8 mouse cellular contexts compared by ENCODE assay signal in the genomic region with DNA sequence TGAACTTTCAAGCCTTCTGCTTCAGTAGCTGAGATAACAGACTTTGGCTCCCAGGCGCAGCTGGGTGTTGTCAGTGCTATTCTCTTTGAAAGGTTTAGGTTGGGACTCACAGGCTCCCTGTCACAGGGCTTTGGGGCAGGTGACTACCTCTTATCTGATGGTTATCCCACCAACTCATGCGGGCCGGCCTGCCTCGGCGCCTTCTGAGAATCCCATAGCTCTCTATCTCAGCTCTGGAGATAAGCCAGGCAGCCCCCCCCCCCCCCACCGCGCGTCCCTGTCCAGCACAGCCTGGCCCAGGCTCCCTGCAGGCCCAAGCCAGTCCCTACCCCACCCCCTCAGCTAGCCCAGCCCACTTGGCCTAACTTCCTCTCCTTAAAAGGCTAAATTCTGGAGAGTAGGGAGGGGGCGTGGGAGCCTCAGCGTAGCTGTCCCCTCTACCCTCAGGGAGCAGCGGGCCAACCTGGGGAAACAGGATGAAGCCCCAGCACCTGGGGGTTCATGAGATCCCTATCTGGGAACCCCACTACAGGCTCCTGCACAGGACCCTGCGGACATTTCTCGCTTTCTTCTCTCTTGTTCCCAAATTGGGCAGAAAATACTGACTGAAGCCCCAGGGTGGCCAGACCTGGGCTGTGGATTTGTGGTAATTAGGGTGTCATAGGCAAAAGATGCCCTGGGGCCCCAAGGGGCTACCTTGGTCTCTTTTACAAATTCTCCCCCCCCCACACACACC. TPM values are rescaled to one million over a fixed set of nuclear protein-coding genes. Genes with fewer than 3 reads are reported as not detected.
DNase-seq lines count a peak whose midpoint lies in the region; ATAC-seq lines count a peak whose summit lies in the region.

No protein-coding gene starts in this region.

- no peaks in the 10 kb centered on the region for H3K36me3 ChIP-seq in neural tube, embryonic 12.5 days
- H3K36me3 ChIP-seq in heart, embryonic 13.5 days: no peaks in the 10 kb centered on the region
- no peaks in the 10 kb centered on the region for H3K36me3 ChIP-seq in megakaryocyte, embryonic 14.5 days (replicated peaks; ENCODE audit: low read length)

- H3K27me3 ChIP-seq in neural tube, embryonic 12.5 days (replicated peaks): peaks cover 3% of the 10 kb centered on the region; the same call in 1 of the 2 replicates
- H3K27me3 ChIP-seq in heart, embryonic 13.5 days (replicated peaks): no peaks in the 10 kb centered on the region
- H3K27me3 ChIP-seq in megakaryocyte, embryonic 14.5 days (replicated peaks): no peaks in the 10 kb centered on the region

- no peak overlapping the region for H3K9ac ChIP-seq in neural tube, embryonic 12.5 days
- H3K9ac ChIP-seq in heart, embryonic 13.5 days: peak overlapping the region; percentile 66

- ATAC-seq in neural tube, embryonic 12.5 days (ENCODE audit: low FRiP score, low read depth): no peak
- ATAC-seq in common myeloid progenitor, adult 5-6 weeks (replicated peaks; ENCODE audit: low read depth, poor library complexity, severe bottlenecking): peak; percentile 57
- peak; percentile 47; the same call in 1 of the 2 replicates for ATAC-seq in heart, embryonic 13.5 days (ENCODE audit: extremely low read depth, insufficient number of reproducible peaks, low FRiP score, low TSS enrichment)

- no peak for DNase-seq in neural tube, embryonic 10.5 days (ENCODE audit: extremely low spot score, low spot score)
- peak; percentile 65 to 67 for DNase-seq in kidney, postnatal 36 days
- DNase-seq in right cerebral cortex, adult 18-20 months: no peak
- no peak for DNase-seq in left cerebral cortex, adult 18-20 months (ENCODE audit: low spot score in 2 of 2)

- H3K27ac ChIP-seq in neural tube, embryonic 12.5 days: no peak overlapping the region
- H3K27ac ChIP-seq in heart, embryonic 13.5 days (replicated peaks): peak overlapping the region; percentile 84

- H3K4me3 ChIP-seq in neural tube, embryonic 12.5 days: no peak overlapping the region
- peak overlapping the region; percentile 5; the same call in 1 of the 2 replicates for H3K4me3 ChIP-seq in heart, embryonic 13.5 days
- H3K4me3 ChIP-seq in megakaryocyte, embryonic 14.5 days (replicated peaks): peak overlapping the region; percentile 74

- WGBS in neural tube, embryonic 12.5 days: 21% methylated on average over 13 of the region's 13 CpGs
- 2% methylated on average over 13 of the region's 13 CpGs for WGBS in heart, embryonic 13.5 days

- H3K9me3 ChIP-seq in neural tube, embryonic 12.5 days: no peaks in the 10 kb centered on the region
- H3K9me3 ChIP-seq in heart, embryonic 13.5 days: no peaks in the 10 kb centered on the region
- no peaks in the 10 kb centered on the region for H3K9me3 ChIP-seq in megakaryocyte, embryonic 14.5 days

- 0 out of 2 replicates have a peak overlapping the region, but pooled peaks have one; percentile 4 for H3K4me2 ChIP-seq in neural tube, embryonic 12.5 days (replicated peaks)
- peak overlapping the region; percentile 37 for H3K4me2 ChIP-seq in heart, embryonic 13.5 days

- H3K4me1 ChIP-seq in neural tube, embryonic 12.5 days: peaks cover 15% of the 10 kb centered on the region
- H3K4me1 ChIP-seq in heart, embryonic 13.5 days: peaks cover 61% of the 10 kb centered on the region
- H3K4me1 ChIP-seq in megakaryocyte, embryonic 14.5 days: peaks cover 90% of the 10 kb centered on the region

RNA-seq across cellular contexts. Expression of a gene that starts 19.8 kb away (rescaled TPM):
- 13,231 and 15,185 TPM in 2 replicates for polyA plus RNA-seq in neural tube, embryonic 12.5 days (2016; fragmentation: Nextera tagmentation; extraction: Ambion mirVana)
- 1,770 and 1,788 TPM in 2 replicates for total RNA-seq in common myeloid progenitor, adult 5-6 weeks (2017)
- 6,383 and 6,386 TPM in 2 replicates for polyA plus RNA-seq in heart, embryonic 13.5 days (2015; fragmentation: Nextera tagmentation; extraction: Ambion mirVana)
- polyA plus RNA-seq in megakaryocyte, embryonic 14.5 days (2012; ENCODE audit: insufficient read depth, low replicate concordance): 9,487 and 13,262 TPM in 2 replicates
- total RNA-seq in left cerebral cortex, adult 18-20 months (2021): 1,000 to 10,000 TPM; 2,346 to 2,379 TPM

RNA-seq across cellular contexts. Expression of a gene that starts 31.2 kb away (rescaled TPM):
- 20.7 and 27.6 TPM in 2 replicates for polyA plus RNA-seq in neural tube, embryonic 12.5 days (2016; fragmentation: Nextera tagmentation; extraction: Ambion mirVana)
- 2.0 and 3.9 TPM in 2 replicates for total RNA-seq in common myeloid progenitor, adult 5-6 weeks (2017)
- polyA plus RNA-seq in heart, embryonic 13.5 days (2015; fragmentation: Nextera tagmentation; extraction: Ambion mirVana): 8.7 and 9.5 TPM in 2 replicates
- polyA plus RNA-seq in megakaryocyte, embryonic 14.5 days (2012; ENCODE audit: insufficient read depth, low replicate concordance): 4.7 and 4.9 TPM in 2 replicates
- total RNA-seq in left cerebral cortex, adult 18-20 months (2021): 10 to 100 TPM; 28.7 to 28.8 TPM

RNA-seq across cellular contexts. Expression of a gene that starts 33.8 kb away (rescaled TPM):
- 733 and 746 TPM in 2 replicates for polyA plus RNA-seq in neural tube, embryonic 12.5 days (2016; fragmentation: Nextera tagmentation; extraction: Ambion mirVana)
- 0.64 TPM in 1 of 2 replicates, not detected in the other for total RNA-seq in common myeloid progenitor, adult 5-6 weeks (2017)
- 135 and 155 TPM in 2 replicates for polyA plus RNA-seq in heart, embryonic 13.5 days (2015; fragmentation: Nextera tagmentation; extraction: Ambion mirVana)
- 1.3 and 3.6 TPM in 2 replicates for polyA plus RNA-seq in megakaryocyte, embryonic 14.5 days (2012; ENCODE audit: insufficient read depth, low replicate concordance)
- total RNA-seq in left cerebral cortex, adult 18-20 months (2021): 100 to 1,000 TPM; 280 to 311 TPM

Comparison
In these comparisons a context has a peak if more than half of its experiments do, and no peak if none do; other contexts are left out.
1. DNase-seq: peak in kidney, postnatal 36 days (2 of 2); none in neural tube, embryonic 10.5 days (single experiment), right cerebral cortex, adult 18-20 months (single experiment) and left cerebral cortex, adult 18-20 months (0 of 2).
2. RNA of a gene that starts 33.8 kb away (polyA plus RNA-seq): 733 to 746 TPM in neural tube, embryonic 12.5 days and 135 to 155 TPM in heart, embryonic 13.5 days; 1.3 to 3.6 TPM in megakaryocyte, embryonic 14.5 days; every median in the first group is over 10 times any median in the second.